18 mouse cellular contexts compared by ENCODE assay signal in genomic region chr16:72951969-72952368, GRCm38 (mm10).
"Had no signal": no experiment of that assay in that cellular context is flagged by ENCODE, and none has a peak within 500 bp of the region (broad histone marks: within the 10 kb centered on the region; RNA-seq: fewer than 3 reads in every experiment).

No protein-coding gene starts in this region.

- H3K9me3 ChIP-seq: midbrain, embryonic 10.5 days; midbrain, embryonic 13.5 days; neural tube, embryonic 13.5 days; neural tube, embryonic 15.5 days had no signal

- H3K36me3 ChIP-seq: midbrain, embryonic 10.5 days; midbrain, embryonic 13.5 days; neural tube, embryonic 13.5 days; neural tube, embryonic 15.5 days had no signal

- H3K4me2 ChIP-seq: lung, embryonic 14.5 days; midbrain, embryonic 13.5 days; neural tube, embryonic 13.5 days; neural tube, embryonic 15.5 days had no signal

- H3K9ac ChIP-seq: lung, embryonic 14.5 days; midbrain, embryonic 13.5 days; neural tube, embryonic 13.5 days; neural tube, embryonic 15.5 days had no signal

- H3K27ac ChIP-seq: midbrain, embryonic 10.5 days; midbrain, embryonic 13.5 days; neural tube, embryonic 13.5 days; neural tube, embryonic 15.5 days had no signal

- H3K4me1 ChIP-seq: neural tube, embryonic 13.5 days; neural tube, embryonic 15.5 days had no signal

- ATAC-seq: midbrain, embryonic 13.5 days; midbrain, embryonic 16.5 days had no signal

- H3K27me3 ChIP-seq: midbrain, embryonic 13.5 days; neural tube, embryonic 13.5 days; neural tube, embryonic 15.5 days had no signal

- H3K4me3 ChIP-seq: midbrain, embryonic 10.5 days; midbrain, embryonic 13.5 days; myocyte; neural tube, embryonic 13.5 days; neural tube, embryonic 15.5 days had no signal

- DNase-seq: lung, adult 18-20 months; lung, embryonic 14.5 days; lung, postnatal 10 days; lung, postnatal 4 days; retina, postnatal 1 day; right cerebral cortex, adult 18-20 months; right cerebral cortex, postnatal 25 days; right cerebral cortex, postnatal 4 days; spleen, adult 18-20 months; thymus, adult 2 months; thymus, postnatal 25 days; thymus, postnatal 4 days had no signal
